Mouse (Mus musculus) E14TG2a.4 (cell line): ENCODE results near the gene Slc24a2.
A peak's percentile ranks its signal among the peaks of the same experiment; 100 is the strongest.

Experiments used
- H3K27me3 ChIP-seq: 2 replicates; pipeline ENCODE4 v1.6.1; 2014; ENCODE audit warnings: low read length, control low read depth; ENCODE audit not compliant: insufficient read depth
- H3K36me3 ChIP-seq: 2 replicates; pipeline ENCODE4 v1.6.1; 2014; ENCODE audit warnings: low read length, control low read depth; ENCODE audit not compliant: insufficient read depth
- H3K4me1 ChIP-seq: replicated peaks from 2 replicates; pipeline ENCODE4 v1.6.1; 2014; ENCODE audit warnings: low read depth, low read length, control low read depth
- H3K4me3 ChIP-seq: replicated peaks from 2 replicates; pipeline ENCODE4 v1.5.1; 2014; ENCODE audit warnings: mild to moderate bottlenecking, low read length
- H3K9me3 ChIP-seq: 2 replicates; pipeline ENCODE4 v1.6.1; 2014; ENCODE audit warnings: low read length, control low read depth
- CTCF ChIP-seq: conservative IDR thresholded peaks from 2 replicates; pipeline ENCODE4 v1.5.1; 2014; ENCODE audit warnings: low read length
- NANOG ChIP-seq: IDR thresholded peaks from 2 replicates; pipeline ENCODE4 v1.6.1; 2014; ENCODE audit warnings: borderline replicate concordance, low read length, mixed read lengths
- POU5F1 ChIP-seq: IDR thresholded peaks from 2 replicates; pipeline ENCODE4 v1.6.1; 2014; ENCODE audit warnings: low read length, borderline replicate concordance

Gene Slc24a2

GRCm38 (mm10) chr4:86943296-86943695, 287.0 kb downstream of the Slc24a2 start:
- no peak for TF ChIP-seq POU5F1
- no peak for TF ChIP-seq CTCF
- TF ChIP-seq NANOG: no peak
- H3K4me1 ChIP-seq: peaks cover 12% of the 10 kb centered on the region
- no peaks in the 10 kb centered on the region for H3K9me3 ChIP-seq
- H3K4me3 ChIP-seq: peak overlapping the region; percentile 52
- H3K36me3 ChIP-seq: no peaks in the 10 kb centered on the region
- no peaks in the 10 kb centered on the region for H3K27me3 ChIP-seq

GRCm38 (mm10) chr4:86942656-86943055, 287.6 kb downstream of the Slc24a2 start:
- H3K4me3 ChIP-seq: peak overlapping the region; percentile 52
- TF ChIP-seq NANOG (no peak), CTCF (no peak), POU5F1 (no peak)
- no peaks in the 10 kb centered on the region for H3K9me3 ChIP-seq
- H3K4me1 ChIP-seq: peaks cover 12% of the 10 kb centered on the region
- no peaks in the 10 kb centered on the region for H3K36me3 ChIP-seq
- no peaks in the 10 kb centered on the region for H3K27me3 ChIP-seq

GRCm38 (mm10) chr4:86936706-86937105, 293.6 kb downstream of the Slc24a2 start:
- H3K4me3 ChIP-seq: no peak overlapping the region
- peaks cover 29% of the 10 kb centered on the region for H3K36me3 ChIP-seq
- no peaks in the 10 kb centered on the region for H3K27me3 ChIP-seq
- no peaks in the 10 kb centered on the region for H3K9me3 ChIP-seq
- TF ChIP-seq POU5F1 (no peak), NANOG (no peak), CTCF (no peak)
- peaks cover 25% of the 10 kb centered on the region for H3K4me1 ChIP-seq

- peaks cover 25% of the 10 kb centered on the region for H3K4me1 ChIP-seq
- no peaks in the 10 kb centered on the region for H3K9me3 ChIP-seq
- H3K4me3 ChIP-seq: no peak overlapping the region
- no peak for TF ChIP-seq NANOG
- H3K27me3 ChIP-seq: no peaks in the 10 kb centered on the region
- peaks cover 29% of the 10 kb centered on the region for H3K36me3 ChIP-seq
Measured at GRCm38 (mm10) chr4:86936217-86936616, 294.1 kb downstream of the Slc24a2 start.
